Mouse (Mus musculus) spleen, adult 2 months (tissue): ENCODE results near the gene Mis12. TPM values are rescaled to one million over a fixed set of nuclear protein-coding genes. Genes with fewer than 3 reads are reported as not detected.

Source experiments
- DNase-seq, 2 experiments: peaks; one replicate each; pipeline versions ENCODE4 v3.0.0 to v3.0.0-alpha.2; 2012 to 2021; ENCODE audit warnings: low spot score in 2 of 2, low read depth in 1 of 2
- H3K27ac ChIP-seq: fragments of 200-500 bp; 2 replicates; pipeline ENCODE4 v1.5.1; 2012; ENCODE audit warnings: low read length, inconsistent platforms; ENCODE audit not compliant: insufficient read depth
- H3K27me3 ChIP-seq: fragments of 200-500 bp; 2 replicates; pipeline ENCODE4 v1.6.1; 2012; ENCODE audit warnings: mild to moderate bottlenecking, moderate library complexity, low read length, inconsistent platforms; ENCODE audit not compliant: control insufficient read depth, insufficient read depth
- H3K36me3 ChIP-seq: fragments of 200-500 bp; 2 replicates; pipeline ENCODE4 v1.6.1; 2012; ENCODE audit warnings: mild to moderate bottlenecking, low read length, inconsistent platforms; ENCODE audit not compliant: control insufficient read depth, insufficient read depth
- H3K4me1 ChIP-seq: fragments of 200-500 bp; 2 replicates; pipeline ENCODE4 v1.6.1; 2011; ENCODE audit warnings: inconsistent platforms; ENCODE audit not compliant: control insufficient read depth, insufficient read depth, insufficient read length
- H3K4me3 ChIP-seq: fragments of 200-500 bp; 2 replicates; pipeline ENCODE4 v1.5.1; 2011; ENCODE audit warnings: mild to moderate bottlenecking, inconsistent platforms; ENCODE audit not compliant: insufficient read depth, insufficient read length; ENCODE audit errors: extremely low read depth
- CTCF ChIP-seq: fragments of 200-500 bp; IDR thresholded peaks from 2 replicates; pipeline ENCODE4 v1.5.1; 2011; ENCODE audit warnings: mild to moderate bottlenecking, inconsistent platforms; ENCODE audit not compliant: insufficient read depth, insufficient read length, insufficient replicate concordance; ENCODE audit errors: extremely low read depth
- POLR2A ChIP-seq: fragments of 200-500 bp; IDR thresholded peaks from 2 replicates; pipeline ENCODE4 v1.6.1; 2011; ENCODE audit warnings: low read depth, low read length, inconsistent platforms
- WGBS: fragments of 180-500 bp; shearing (Covaris S2); methylation state at CpG from one replicate; pipeline ENCODE4 v1.1.7; 2018; 5-methylcytosine and 5-hydroxymethylcytosine counted together
- polyA plus RNA-seq: library from polyadenylated mRNA; depleted of rRNA; stranded (reverse); fragments of >200 nt; gene quantifications from 2 replicates; pipeline ENCODE4 v1.2.3, GENCODE M21; 2012

Gene Mis12
- polyA plus RNA-seq, 1 experiment = 2.9 TPM

GRCm38 (mm10) chr11:70975193-70975592 lies 44.2 kb upstream of the Mis12 start:
- 84% methylated on average over 2 of the region's 2 CpGs for WGBS
- Histone ChIP-seq H3K36me3 (peaks cover 33% of the 10 kb centered on the region), H3K4me3 (no peak overlapping the region), H3K27ac (no peak overlapping the region), H3K4me1 (no peaks in the 10 kb centered on the region; the same call in 1 of the 2 replicates), H3K27me3 (no peaks in the 10 kb centered on the region)
- TF ChIP-seq POLR2A = no peak
- no peak for TF ChIP-seq CTCF
- no peak for DNase-seq

GRCm38 (mm10) chr11:70977293-70977692 lies 42.1 kb upstream of the Mis12 start:
- Histone ChIP-seq H3K36me3 (peaks cover 33% of the 10 kb centered on the region), H3K27me3 (no peaks in the 10 kb centered on the region), H3K4me3 (no peak overlapping the region), H3K4me1 (peaks cover 4% of the 10 kb centered on the region), H3K27ac (no peak overlapping the region)
- WGBS = 95% methylated on average over 6 of the region's 6 CpGs
- no peak for DNase-seq
- no peak for TF ChIP-seq CTCF
- no peak for TF ChIP-seq POLR2A

- peaks cover 4% of the 10 kb centered on the region for H3K4me1 ChIP-seq
- H3K36me3 ChIP-seq = peaks cover 29% of the 10 kb centered on the region
- H3K27me3 ChIP-seq = no peaks in the 10 kb centered on the region
- no peak overlapping the region for H3K4me3 ChIP-seq
- TF ChIP-seq POLR2A (no peak), CTCF (no peak)
- WGBS = 61% methylated on average over 6 of the region's 6 CpGs
- DNase-seq = no peak
- no peak overlapping the region for H3K27ac ChIP-seq
Observed at GRCm38 (mm10) chr11:70980232-70980631, 39.2 kb upstream of the Mis12 start.

GRCm38 (mm10) chr11:70980751-70981510 lies 38.5 kb upstream of the Mis12 start:
- WGBS = 89% methylated on average over 14 of the region's 14 CpGs
- peaks cover 4% of the 10 kb centered on the region for H3K4me1 ChIP-seq
- DNase-seq = no peak
- no peak overlapping the region for H3K27ac ChIP-seq
- H3K4me3 ChIP-seq = no peak overlapping the region
- no peaks in the 10 kb centered on the region for H3K27me3 ChIP-seq
- TF ChIP-seq CTCF (no peak), POLR2A (no peak)
- peaks cover 30% of the 10 kb centered on the region for H3K36me3 ChIP-seq

- DNase-seq = no peak
- 5% methylated on average over 12 of the region's 12 CpGs for WGBS
- Histone ChIP-seq H3K27ac (no peak overlapping the region), H3K27me3 (no peaks in the 10 kb centered on the region), H3K4me1 (peaks cover 4% of the 10 kb centered on the region), H3K4me3 (peak overlapping the region; percentile 90), H3K36me3 (peaks cover 30% of the 10 kb centered on the region)
- TF ChIP-seq CTCF (no peak), POLR2A (no peak)
Observed at GRCm38 (mm10) chr11:70982030-70982429, 37.4 kb upstream of the Mis12 start.

GRCm38 (mm10) chr11:70982557-70983228 lies 36.7 kb upstream of the Mis12 start, which contains the start of gene C1qbp:
Gene C1qbp (minus strand): TSS chr11:70983026.
- Histone ChIP-seq H3K4me1 (peaks cover 4% of the 10 kb centered on the region), H3K4me3 (peak within 1 kb of the TSS; percentile 90), H3K27ac (no peak within 1 kb of the TSS), H3K27me3 (no peaks in the 10 kb centered on the region), H3K36me3 (peaks cover 25% of the 10 kb centered on the region)
- WGBS = under 1% methylated on average over 61 of the region's 64 CpGs
- TF ChIP-seq CTCF (peak; percentile 99), POLR2A (peak; percentile 5; the same call in 1 of the 2 replicates)
- peak; percentile 75 to 92 for DNase-seq
